Mouse (Mus musculus): ENCODE measurements at regions not wholly inside any gene's neighbourhood (a gene's known extent, or its start where the extent isn't known, plus 50 kb on each side); places are given as distances from the start of the nearest gene placed in this dataset.

GRCm38 (mm10) chr19:23068600-23068999 lies 72.4 kb upstream of the Klf9 start:
- TF ChIP-seq GATA1 (IDR thresholded peaks at IDR 0.05; ENCODE audit: borderline replicate concordance, low read length) (no peak), FLI1 (IDR thresholded peaks at IDR 0.05; ENCODE audit: low read length) (no peak)

Data from megakaryocyte, embryonic 14.5 days (primary cell).